Mouse (Mus musculus) activated CD4-positive, CD25-positive, alpha-beta regulatory T cell, adult 4 months (primary cell): Measurements from ENCODE around the gene Scd3. TPM values are rescaled to one million over a fixed set of nuclear protein-coding genes. Genes with fewer than 3 reads are reported as not detected.

ENCODE experiments used
- polyA plus RNA-seq, 2 experiments: library from polyadenylated mRNA; unstranded; fragments of 100-300 nt; shearing (Covaris generic); gene quantifications; one replicate each; pipeline ENCODE4 v1.2.1; 2017

Scd3 gene
- polyA plus RNA-seq, 2 experiments from 2014 or later, result not detected

Other genes starting within 250 kb of the Scd3 start
- under 1 TPM in 1 of 2 experiments, not detected in 1; 0.15 TPM for gene Cpn1, start 216.7 kb upstream of the Scd3 start, polyA plus RNA-seq
- gene Cyp2c23, start 174.1 kb upstream of the Scd3 start, polyA plus RNA-seq, result not detected
- gene Erlin1, start 133.5 kb upstream of the Scd3 start, polyA plus RNA-seq, result 1 to 10 TPM; 4.2 to 4.9 TPM
- 10 to 100 TPM; 42.6 to 47.7 TPM for gene Chuk, start 95.8 kb upstream of the Scd3 start, polyA plus RNA-seq
- gene Cwf19l1, start 67.4 kb upstream of the Scd3 start, polyA plus RNA-seq, result 10 to 100 TPM; 25.7 to 31.2 TPM
- 100 to 1,000 TPM; 111 to 132 TPM for gene Bloc1s2, start 56.8 kb upstream of the Scd3 start, polyA plus RNA-seq
- under 1 TPM in 1 of 2 experiments, not detected in 1; 0.09 TPM for gene Pkd2l1, start 10.8 kb upstream of the Scd3 start, polyA plus RNA-seq
- 10 to 100 TPM; 37.3 to 47.1 TPM for gene Scd2, start 90.4 kb downstream of the Scd3 start, polyA plus RNA-seq
- under 1 TPM; 0.60 to 0.69 TPM for gene Scd4, start 129.8 kb downstream of the Scd3 start, polyA plus RNA-seq
- gene Scd1, start 204.6 kb downstream of the Scd3 start, polyA plus RNA-seq, result 1 to 10 TPM in 1 of 2 experiments, not detected in 1; 3.2 TPM